Mouse (Mus musculus) fat pad, adult 2 months (tissue): ENCODE data around the gene Dnajb14.
"Not testable (repeated sequence)": the region's sequence is repeated elsewhere in the genome, so short reads cannot be mapped to it uniquely, and the experiment has no call there.

Experiments used
- DNase-seq: peaks from one replicate; pipeline ENCODE4 v3.0.0-alpha.2; 2011; ENCODE audit warnings: low read depth, low spot score; ENCODE audit errors: extremely low read depth

Gene Dnajb14

DNA sequence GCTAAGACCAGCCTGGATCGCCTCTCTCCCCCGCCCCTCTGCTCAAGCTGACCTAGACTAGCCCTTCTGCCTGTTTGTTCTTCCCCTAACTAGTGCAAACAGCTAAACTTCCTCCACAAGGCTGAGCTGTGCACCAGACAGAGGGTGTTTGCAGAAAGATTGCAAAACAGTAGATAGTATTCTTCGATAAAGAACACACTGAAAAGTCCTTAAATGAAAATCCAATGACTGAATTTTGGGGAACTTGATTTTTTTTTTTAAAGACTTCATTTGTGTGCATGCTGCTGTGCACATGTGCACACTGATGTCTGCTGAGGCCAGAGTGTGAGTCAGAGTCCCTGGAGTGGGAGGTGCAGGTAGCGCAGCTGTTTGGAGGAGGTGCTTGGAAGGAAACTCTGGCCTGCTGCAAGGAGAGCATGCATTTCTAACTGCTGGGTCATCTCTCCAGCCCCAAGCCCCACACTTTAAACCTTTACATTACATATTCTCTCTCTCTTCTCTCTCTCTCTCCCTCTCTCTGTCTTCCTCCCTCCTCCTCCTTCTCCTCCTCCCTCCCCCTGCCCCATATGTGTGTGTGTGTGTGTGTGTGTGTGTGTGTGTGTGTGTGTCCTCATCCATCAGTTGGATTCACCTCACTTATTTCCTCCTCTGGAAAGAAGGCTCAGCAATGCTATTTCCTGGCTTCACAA is 84.9 kb downstream of the Dnajb14 start:
- no peak for DNase-seq

DNA sequence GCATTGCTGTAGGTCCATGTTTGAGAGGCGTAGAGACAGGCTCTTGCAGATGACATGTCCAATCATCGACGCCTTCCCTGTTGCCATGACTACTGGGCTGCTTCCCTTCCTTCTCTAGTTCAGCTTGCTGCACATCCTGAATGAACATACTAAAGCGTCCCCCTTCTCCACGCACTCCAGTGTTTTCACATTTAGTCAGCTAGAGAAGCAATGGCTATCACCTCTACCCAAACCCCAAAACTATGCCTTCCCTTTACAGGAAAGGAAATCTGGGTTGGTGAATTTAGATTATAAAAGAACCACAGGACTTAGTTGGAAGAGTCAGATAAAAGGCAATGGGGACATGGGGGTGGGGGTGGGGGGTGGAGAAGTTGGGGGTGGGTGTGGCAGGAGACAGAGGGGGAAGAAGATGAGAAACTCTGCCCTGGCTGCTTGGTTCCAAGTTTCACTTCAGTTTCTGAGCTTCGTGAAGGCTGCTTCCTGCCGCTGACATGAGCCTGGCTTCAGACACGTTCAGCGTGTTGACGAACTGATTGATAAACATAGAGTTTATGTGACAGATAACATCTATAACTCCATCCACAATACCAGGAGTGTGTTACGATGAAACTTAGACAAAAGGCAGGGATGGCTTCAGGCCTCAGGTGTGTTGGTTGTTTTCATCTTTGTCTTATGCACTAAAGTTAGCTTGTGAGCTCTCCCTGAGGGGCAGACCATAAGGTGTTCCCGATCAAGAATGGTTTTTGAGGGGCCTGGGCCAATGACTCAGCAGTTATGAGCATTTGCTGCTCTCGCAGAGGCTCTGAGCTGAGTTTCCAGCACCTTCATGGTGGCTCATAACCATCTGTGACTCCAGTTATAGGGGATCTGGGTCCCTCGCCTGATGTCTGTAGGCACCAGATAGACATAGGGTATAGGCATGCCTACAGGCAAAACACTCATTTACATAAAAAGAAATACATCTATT is 85.7 kb downstream of the Dnajb14 start:
- no peak for DNase-seq

DNA sequence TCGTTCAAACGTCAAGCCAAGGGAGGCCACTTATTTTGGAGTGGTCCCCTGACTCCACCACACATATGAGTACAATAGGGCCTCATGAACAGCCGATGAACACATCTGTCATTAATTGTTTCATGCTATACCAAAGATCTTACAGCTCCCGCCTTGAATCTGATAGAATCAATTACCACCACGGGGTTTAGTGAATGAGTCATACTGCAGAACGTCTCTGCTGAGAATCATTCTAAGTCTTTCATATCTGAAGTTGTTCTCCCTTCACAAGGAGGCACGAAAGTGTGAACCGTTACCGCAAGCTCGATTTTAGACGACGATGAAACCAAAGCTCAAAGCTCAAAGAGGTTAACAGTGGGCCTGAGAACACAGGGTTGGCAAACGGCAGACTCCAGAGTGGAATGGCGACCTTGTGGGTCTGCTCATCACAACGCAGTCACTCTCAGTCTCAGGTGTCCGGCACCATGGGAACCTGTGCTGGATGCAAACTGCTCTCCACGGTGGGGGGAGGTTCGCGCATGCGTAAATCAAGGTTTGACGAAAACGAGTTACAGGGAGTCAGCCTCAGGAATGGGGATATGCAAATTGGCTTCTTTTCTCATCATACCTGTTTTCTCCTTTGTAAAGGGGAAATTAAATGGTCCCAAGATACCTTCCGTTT is 86.9 kb downstream of the Dnajb14 start:
- DNase-seq: no peak

DNA sequence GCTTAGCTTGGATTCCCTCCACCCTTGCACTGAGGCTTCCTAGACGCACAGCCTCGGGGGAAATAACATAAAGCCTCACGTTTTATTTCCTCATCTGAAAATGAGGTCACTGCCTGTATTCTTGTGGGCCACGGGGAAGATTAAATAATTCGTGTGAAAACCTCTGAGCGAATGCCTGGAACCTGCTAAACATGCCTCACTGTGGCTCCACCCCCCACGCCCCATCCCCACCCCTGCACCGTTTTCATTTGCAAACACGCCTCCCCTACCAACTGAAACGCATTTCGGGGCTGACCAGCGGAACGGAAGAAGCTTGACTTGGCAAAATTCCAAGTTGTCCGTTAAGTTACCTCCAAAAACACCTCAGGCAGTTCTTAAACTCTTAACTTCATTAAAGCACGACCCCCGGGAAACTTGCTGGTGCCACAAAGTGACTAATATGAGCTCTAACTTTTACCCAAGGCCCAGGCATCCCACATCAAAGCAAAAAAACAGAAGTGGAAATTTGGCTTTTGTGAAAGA is 88.1 kb downstream of the Dnajb14 start:
- DNase-seq: no peak

DNA sequence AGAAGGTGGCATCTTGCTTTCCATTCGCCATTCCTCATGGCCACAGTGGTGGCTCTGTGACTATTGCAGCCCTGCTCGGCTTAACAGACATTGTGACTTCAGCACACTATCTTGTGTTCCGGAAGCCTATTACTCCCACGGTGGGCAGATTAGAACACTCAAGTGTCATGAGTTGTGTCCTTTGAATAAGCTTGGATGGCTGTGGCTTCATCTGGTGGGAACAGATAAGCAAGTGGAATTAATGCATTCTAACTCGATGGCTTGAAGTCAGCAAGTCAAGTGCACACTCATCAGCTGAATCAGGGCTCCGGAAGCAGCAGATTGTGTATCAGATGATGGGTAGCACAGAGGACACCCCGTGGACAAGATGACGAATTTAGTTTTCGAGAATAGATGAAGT is 90.4 kb downstream of the Dnajb14 start:
- no peak for DNase-seq

DNA sequence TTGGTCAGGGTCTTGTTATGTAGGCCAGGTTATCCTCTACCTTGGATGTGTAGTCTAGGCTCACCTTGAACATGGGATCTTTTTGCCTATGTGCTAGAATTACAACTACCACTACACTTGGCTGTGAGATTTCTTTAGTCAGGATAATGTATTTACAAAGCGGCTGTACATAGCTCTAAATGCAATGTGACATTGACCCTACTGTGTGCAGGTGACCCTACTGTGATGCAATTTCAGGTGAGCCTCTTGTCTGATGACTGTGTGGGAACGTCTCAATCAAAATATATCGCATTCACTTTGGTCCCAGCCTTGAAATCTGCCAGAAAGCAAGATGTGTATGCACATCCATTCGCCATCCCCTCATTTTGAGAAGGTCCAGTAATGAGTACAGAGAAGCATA is 90.9 kb downstream of the Dnajb14 start:
- no peak for DNase-seq

DNA sequence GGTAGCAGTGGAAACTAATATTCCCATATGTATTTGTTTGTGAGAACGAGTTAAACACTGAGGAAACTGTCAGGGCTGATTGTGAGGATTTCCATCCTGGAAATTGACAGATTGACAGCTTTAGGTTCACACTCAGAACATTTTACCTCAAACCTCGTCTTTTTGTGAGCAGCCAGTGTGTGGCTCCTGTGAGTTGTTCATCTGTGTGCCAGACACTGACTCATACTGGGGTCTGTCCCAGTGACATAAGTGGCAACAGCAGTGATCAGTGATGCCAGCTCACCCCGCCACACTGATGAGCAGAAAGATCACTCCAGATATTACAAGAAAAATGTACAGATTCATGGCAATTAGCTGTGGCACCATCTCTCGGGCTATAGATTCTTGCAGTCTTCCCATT is 92.0 kb downstream of the Dnajb14 start:
- DNase-seq: no peak

DNA sequence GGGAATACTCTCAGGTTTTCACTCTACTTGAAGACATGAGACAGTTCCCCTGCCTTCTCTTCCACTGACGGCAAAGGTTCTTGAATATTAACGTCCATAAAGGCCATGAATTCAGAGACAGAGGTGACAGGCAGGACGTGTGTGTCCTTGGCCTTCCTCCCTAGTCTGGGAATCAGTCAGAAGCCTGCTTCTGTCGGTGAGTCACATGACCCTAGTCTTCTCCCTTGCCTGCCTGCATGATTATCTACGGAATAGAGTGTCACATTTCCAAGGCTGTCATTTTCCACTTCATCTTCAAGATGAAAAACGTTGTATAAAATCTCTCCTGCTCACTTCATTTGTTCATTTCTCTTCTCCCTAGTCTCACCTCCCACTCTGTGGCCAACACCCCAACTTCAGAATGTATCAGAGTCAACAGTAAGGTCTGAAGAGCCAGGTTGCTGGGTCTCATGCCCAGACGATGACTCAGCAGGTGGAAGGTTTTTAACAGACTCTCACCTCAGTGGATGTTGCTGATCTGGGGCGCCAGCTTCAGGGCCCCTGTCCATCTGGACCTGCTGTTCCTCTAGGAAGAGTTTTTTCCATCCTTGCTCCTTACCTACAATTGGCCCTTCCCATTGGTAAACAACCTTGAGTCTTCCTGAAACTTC is 94.4 kb downstream of the Dnajb14 start:
- no peak for DNase-seq

DNA sequence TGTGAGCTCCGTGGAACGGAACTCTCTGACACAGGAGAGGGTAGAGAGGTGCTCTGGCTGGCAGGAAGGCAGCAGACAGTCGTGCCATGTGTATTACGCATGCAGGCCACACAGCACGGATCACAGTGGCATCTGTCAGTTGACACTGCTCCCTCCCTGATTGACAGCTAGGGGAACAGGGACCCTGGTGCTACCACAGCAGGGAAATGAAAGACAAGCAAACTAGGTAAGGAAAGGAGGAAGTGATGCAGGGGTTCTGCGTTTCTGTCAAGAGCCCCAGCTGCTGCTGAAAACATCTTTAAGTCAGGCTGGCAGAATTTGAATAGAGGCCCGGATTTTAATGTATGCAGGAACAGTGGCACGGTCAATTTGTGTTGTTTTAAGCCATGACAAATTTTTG is 96.0 kb downstream of the Dnajb14 start:
- no peak for DNase-seq

DNA sequence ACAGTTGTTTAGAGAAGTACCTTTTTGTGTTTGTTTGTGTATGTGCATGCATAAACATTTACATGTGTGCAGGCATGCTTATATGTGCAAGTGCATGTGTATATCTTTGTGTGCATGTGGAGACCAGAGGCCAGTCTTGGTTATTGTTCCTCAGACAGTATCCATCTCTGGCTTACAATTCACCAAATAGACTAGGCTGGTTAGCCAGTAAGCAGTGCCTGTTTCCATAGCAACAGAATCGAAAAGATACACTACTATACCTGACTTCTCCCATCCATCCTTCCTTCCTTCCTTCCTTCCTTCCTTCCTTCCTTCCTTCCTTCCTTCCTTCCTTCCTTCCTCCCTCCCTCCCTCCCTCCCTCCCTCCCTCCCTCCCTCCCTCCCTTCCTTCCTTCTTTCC is 96.5 kb downstream of the Dnajb14 start:
- DNase-seq: not testable (repeated sequence)
